Mouse (Mus musculus): Measurements from ENCODE around the gene Lman1l.

- TF ChIP-seq CTCF (IDR thresholded peaks at IDR 0.05; ENCODE audit: low read depth, low read length) (no peak), POLR2A (IDR thresholded peaks at IDR 0.05; ENCODE audit: insufficient read depth, low read length) (no peak), EP300 (IDR thresholded peaks at IDR 0.05; ENCODE audit: insufficient read depth, low read depth, low read length) (no peak)
Measured at GRCm38 (mm10) chr9:57656631-57657350, 36.2 kb upstream of the Lman1l start.
